Mouse (Mus musculus): ENCODE measurements at regions not wholly inside any gene's neighbourhood (a gene's known extent, or its start where the extent isn't known, plus 50 kb on each side); places are given as distances from the start of the nearest gene placed in this dataset.

- TF ChIP-seq CTCF (conservative IDR thresholded peaks at IDR 0.05; ENCODE audit: low read length), result no peak
- no peak for TF ChIP-seq NANOG (IDR thresholded peaks at IDR 0.05; ENCODE audit: borderline replicate concordance, low read length)
- TF ChIP-seq POU5F1 (IDR thresholded peaks at IDR 0.05; ENCODE audit: borderline replicate concordance, low read length), result no peak
These were observed 629.6 kb upstream of the Adgra3 start for GRCm38 (mm10) chr5:50688362-50688761.
